Mouse (Mus musculus): ENCODE results near the gene Icam4.

GRCm38 (mm10) chr9:21029291-21030054 lies at the start of gene Icam4:
- peak in 1 of 3 experiments; percentile 99; a peak in 2 of 6 replicates for TF ChIP-seq CTCF (IDR thresholded peaks at IDR 0.05 in 2 of 3, conservative IDR thresholded peaks at IDR 0.05 in 1 of 3; ENCODE audit: control insufficient read depth in 1 of 3, insufficient read depth in 1 of 3, low read depth in 2 of 3, low read length in 3 of 3, poor library complexity in 1 of 3, severe bottlenecking in 1 of 3)
- no peak for TF ChIP-seq POLR2A (IDR thresholded peaks at IDR 0.05; ENCODE audit: control insufficient read depth in 1 of 2, insufficient read depth in 1 of 2, low read depth in 1 of 2, low read length in 2 of 2, poor library complexity in 1 of 2)
- TF ChIP-seq TAL1 (IDR thresholded peaks at IDR 0.05; ENCODE audit: low read length) = peak; percentile 100
- TF ChIP-seq HCFC1 (IDR thresholded peaks at IDR 0.05; ENCODE audit: low read depth, low read length) = no peak
- TF ChIP-seq ELF1 (IDR thresholded peaks at IDR 0.05; ENCODE audit: low read depth, low read length) = no peak
- TF ChIP-seq ZNF384 (IDR thresholded peaks at IDR 0.05; ENCODE audit: low read depth, low read length) = no peak
- TF ChIP-seq EP300 (IDR thresholded peaks at IDR 0.05; ENCODE audit: low read depth in 1 of 2, low read length in 2 of 2) = no peak
- no peak for TF ChIP-seq NRF1 (IDR thresholded peaks at IDR 0.05; ENCODE audit: insufficient read depth, low read depth, low read length, poor library complexity, severe bottlenecking)
